ENCODE assay signal across 27 mouse cellular contexts in the genomic region with DNA sequence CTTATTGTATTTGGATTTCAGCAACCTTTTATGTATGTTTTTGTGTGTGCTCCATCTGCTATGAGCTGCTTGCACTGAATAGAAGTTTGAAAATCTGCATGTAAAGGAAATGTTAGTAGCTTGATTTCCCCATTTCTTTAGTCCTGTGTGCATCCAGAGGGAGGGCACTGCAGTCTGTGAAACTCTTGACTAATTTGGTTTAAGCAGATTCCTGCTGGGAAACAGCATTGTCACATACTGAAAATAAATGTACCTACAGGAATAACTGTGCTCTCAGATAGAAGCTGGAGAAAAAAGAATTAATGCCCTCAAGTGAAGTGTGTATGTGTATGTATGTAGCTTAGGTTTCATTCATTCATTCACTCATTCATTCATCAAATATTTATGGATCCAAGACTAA. TPM values are rescaled to one million over a fixed set of nuclear protein-coding genes. Genes with fewer than 3 reads are reported as not detected.
"Had no signal": no experiment of that assay in that cellular context is flagged by ENCODE, and none has a peak within 500 bp of the region (broad histone marks: within the 10 kb centered on the region; RNA-seq: fewer than 3 reads in every experiment).

No protein-coding gene starts in this region.

- H3K4me1 ChIP-seq: heart, embryonic 10.5 days; heart, embryonic 12.5 days; hindbrain, embryonic 10.5 days; hindbrain, embryonic 12.5 days; intestine, embryonic 15.5 days; limb, embryonic 10.5 days; limb, embryonic 12.5 days; liver, embryonic 13.5 days had no signal

- H3K36me3 ChIP-seq: heart, embryonic 10.5 days; heart, embryonic 12.5 days; hindbrain, embryonic 10.5 days; hindbrain, embryonic 12.5 days; intestine, embryonic 15.5 days; limb, embryonic 10.5 days; limb, embryonic 12.5 days; liver, embryonic 13.5 days had no signal

- H3K9ac ChIP-seq: heart, embryonic 12.5 days; hindbrain, embryonic 12.5 days; hindbrain, embryonic 14.5 days; intestine, embryonic 15.5 days; limb, embryonic 12.5 days; liver, embryonic 13.5 days had no signal

- H3K9me3 ChIP-seq: heart, embryonic 10.5 days; heart, embryonic 12.5 days; hindbrain, embryonic 10.5 days; hindbrain, embryonic 12.5 days; intestine, embryonic 15.5 days; limb, embryonic 10.5 days; limb, embryonic 12.5 days; liver, embryonic 13.5 days had no signal

- H3K4me2 ChIP-seq: heart, embryonic 12.5 days; hindbrain, embryonic 12.5 days; hindbrain, embryonic 14.5 days; intestine, embryonic 15.5 days; limb, embryonic 12.5 days; liver, embryonic 11.5 days; liver, embryonic 13.5 days had no signal

- H3K4me3 ChIP-seq: gastrocnemius, adult 2 months; heart, embryonic 10.5 days; heart, embryonic 12.5 days; hindbrain, embryonic 10.5 days; hindbrain, embryonic 12.5 days; intestine, embryonic 15.5 days; layer of hippocampus, adult 2 months; limb, embryonic 10.5 days; limb, embryonic 12.5 days; liver, embryonic 13.5 days had no signal

- H3K27me3 ChIP-seq: heart, embryonic 12.5 days; hindbrain, embryonic 12.5 days; intestine, embryonic 15.5 days; limb, embryonic 12.5 days; liver, embryonic 13.5 days had no signal

- H3K27ac ChIP-seq: gastrocnemius, adult 2 months; heart, embryonic 10.5 days; hindbrain, embryonic 10.5 days; hindbrain, embryonic 12.5 days; hindbrain, embryonic 14.5 days; intestine, embryonic 15.5 days; layer of hippocampus, adult 2 months; limb, embryonic 10.5 days; limb, embryonic 12.5 days; liver, embryonic 13.5 days had no signal

- DNase-seq: gastrocnemius, adult 2 months; gastrocnemius, postnatal 10 days; gastrocnemius, postnatal 25 days; heart, adult 18-20 months; heart, postnatal 10 days; heart, postnatal 4 days; kidney, adult 18-20 months; kidney, adult 8-10 months; kidney, postnatal 10 days; kidney, postnatal 25 days; kidney, postnatal 4 days; liver; liver, embryonic 13.5 days had no signal

- ATAC-seq: hindbrain, embryonic 16.5 days; inflammation-experienced regulatory T-cells, adult 6 months; intestine, embryonic 15.5 days; intestine, postnatal 0 days had no signal

RNA-seq across cellular contexts. Expression of a gene that starts 22.7 kb away (rescaled TPM):
- total RNA-seq: granulocyte monocyte progenitor cell, adult 5-6 weeks had no signal
- polyA plus RNA-seq: heart, embryonic 12.5 days had no signal
